In genomic region chr4:138311595-138311994, GRCm38 (mm10) we compare ENCODE assay signal across 8 mouse cellular contexts. TPM values are rescaled to one million over a fixed set of nuclear protein-coding genes. Genes with fewer than 3 reads are reported as not detected.
DNase-seq lines count a peak whose midpoint lies in the region; ATAC-seq and TF ChIP-seq lines count a peak whose summit lies in the region.

No protein-coding gene starts in this region.

- DNase-seq in gastrocnemius, postnatal 10 days: peak; percentile 43
- no peak for DNase-seq in gastrocnemius, postnatal 25 days
- DNase-seq in cerebellum, postnatal 25 days: peak; percentile 76 to 81
- peak; percentile 60 for DNase-seq in hindbrain, embryonic 11.5 days (ENCODE audit: low spot score)
- no peak for DNase-seq in layer of hippocampus, postnatal 36 days

- H3K9ac ChIP-seq in hindbrain, embryonic 11.5 days (ENCODE audit: low read depth, low read length): no peak overlapping the region
- no peak overlapping the region for H3K9ac ChIP-seq in limb, embryonic 15.5 days
- H3K9ac ChIP-seq in midbrain, embryonic 15.5 days: no peak overlapping the region

- peaks cover 46% of the 10 kb centered on the region for H3K4me1 ChIP-seq in E14TG2a.4 (replicated peaks; ENCODE audit: low read depth, low read length)
- H3K4me1 ChIP-seq in hindbrain, embryonic 11.5 days (replicated peaks; ENCODE audit: control insufficient read depth, insufficient read depth, low read length): no peaks in the 10 kb centered on the region
- no peaks in the 10 kb centered on the region for H3K4me1 ChIP-seq in limb, embryonic 15.5 days
- H3K4me1 ChIP-seq in midbrain, embryonic 15.5 days: peaks cover 10% of the 10 kb centered on the region; the same call in 1 of the 2 replicates

- WGBS in hindbrain, embryonic 11.5 days: 72% methylated on average over 8 of the region's 8 CpGs
- 59% methylated on average over 8 of the region's 8 CpGs for WGBS in limb, embryonic 15.5 days
- 68% methylated on average over 8 of the region's 8 CpGs for WGBS in midbrain, embryonic 15.5 days

- no peaks in the 10 kb centered on the region for H3K9me3 ChIP-seq in E14TG2a.4 (ENCODE audit: low read length)
- no peaks in the 10 kb centered on the region for H3K9me3 ChIP-seq in hindbrain, embryonic 11.5 days (ENCODE audit: control insufficient read depth, low read length)
- H3K9me3 ChIP-seq in limb, embryonic 15.5 days: no peaks in the 10 kb centered on the region
- no peaks in the 10 kb centered on the region for H3K9me3 ChIP-seq in midbrain, embryonic 15.5 days

- H3K27ac ChIP-seq in hindbrain, embryonic 11.5 days (ENCODE audit: low read depth, low read length): no peak overlapping the region
- H3K27ac ChIP-seq in limb, embryonic 15.5 days: no peak overlapping the region
- no peak overlapping the region for H3K27ac ChIP-seq in midbrain, embryonic 15.5 days

- H3K27me3 ChIP-seq in E14TG2a.4 (ENCODE audit: insufficient read depth, low read length): no peaks in the 10 kb centered on the region
- no peaks in the 10 kb centered on the region for H3K27me3 ChIP-seq in hindbrain, embryonic 11.5 days (ENCODE audit: control insufficient read depth, insufficient read depth, low read length)
- H3K27me3 ChIP-seq in limb, embryonic 15.5 days: no peaks in the 10 kb centered on the region
- no peaks in the 10 kb centered on the region for H3K27me3 ChIP-seq in midbrain, embryonic 15.5 days (replicated peaks)

- H3K4me2 ChIP-seq in hindbrain, embryonic 11.5 days (replicated peaks; ENCODE audit: low read depth, low read length): no peak overlapping the region
- no peak overlapping the region for H3K4me2 ChIP-seq in limb, embryonic 15.5 days
- H3K4me2 ChIP-seq in midbrain, embryonic 15.5 days: no peak overlapping the region

- peak; percentile 10; the same call in 1 of the 2 replicates for ATAC-seq in hindbrain, embryonic 11.5 days (ENCODE audit: low FRiP score)
- 0 out of 2 replicates have a peak, but pooled peaks have one; percentile 13 for ATAC-seq in limb, embryonic 15.5 days (ENCODE audit: insufficient number of reproducible peaks, low FRiP score, low TSS enrichment, low read depth)
- ATAC-seq in midbrain, embryonic 15.5 days (replicated peaks): peak; percentile 38

- peaks cover 90% of the 10 kb centered on the region for H3K36me3 ChIP-seq in E14TG2a.4 (ENCODE audit: insufficient read depth, low read length)
- H3K36me3 ChIP-seq in hindbrain, embryonic 11.5 days (ENCODE audit: control insufficient read depth, insufficient read depth, low read length): peaks cover 14% of the 10 kb centered on the region
- peaks cover 96% of the 10 kb centered on the region for H3K36me3 ChIP-seq in limb, embryonic 15.5 days
- peaks cover 47% of the 10 kb centered on the region for H3K36me3 ChIP-seq in midbrain, embryonic 15.5 days (replicated peaks)

- no peak overlapping the region for H3K4me3 ChIP-seq in E14TG2a.4 (replicated peaks; ENCODE audit: low read length)
- H3K4me3 ChIP-seq in hindbrain, embryonic 11.5 days (ENCODE audit: low read depth, low read length): no peak overlapping the region
- no peak overlapping the region for H3K4me3 ChIP-seq in limb, embryonic 15.5 days
- H3K4me3 ChIP-seq in midbrain, embryonic 15.5 days: no peak overlapping the region

- peak; percentile 83 for TF ChIP-seq CTCF in E14TG2a.4 (conservative IDR thresholded peaks at IDR 0.05; ENCODE audit: low read length)

RNA-seq across cellular contexts. Expression of gene Ddost, which starts 7.1 kb away (rescaled TPM):
- total RNA-seq in gastrocnemius, postnatal 10 days (2021): 10 to 100 TPM; 74.4 to 82.9 TPM
- total RNA-seq in gastrocnemius, postnatal 25 days (2021): 10 to 100 TPM; 30.6 to 37.0 TPM
- 214 and 227 TPM in 2 replicates for polyA plus RNA-seq in hindbrain, embryonic 11.5 days (2014; fragmentation: Nextera tagmentation; extraction: Ambion mirVana)
- polyA plus RNA-seq in limb, embryonic 15.5 days (2015; fragmentation: Nextera tagmentation; extraction: Ambion mirVana): 395 and 402 TPM in 2 replicates
- 203 and 212 TPM in 2 replicates for polyA plus RNA-seq in midbrain, embryonic 15.5 days (2015; fragmentation: Nextera tagmentation; extraction: Ambion mirVana)
- 10 to 100 TPM; 95.5 to 96.8 TPM for total RNA-seq in layer of hippocampus, postnatal 36 days (2021)

RNA-seq across cellular contexts. Expression of gene Pink1, which starts 14.5 kb away (rescaled TPM):
- 100 to 1,000 TPM; 228 to 240 TPM for total RNA-seq in gastrocnemius, postnatal 10 days (2021)
- total RNA-seq in gastrocnemius, postnatal 25 days (2021): 100 to 1,000 TPM; 436 to 528 TPM
- 19.9 and 24.5 TPM in 2 replicates for polyA plus RNA-seq in hindbrain, embryonic 11.5 days (2014; fragmentation: Nextera tagmentation; extraction: Ambion mirVana)
- 50.7 and 54.0 TPM in 2 replicates for polyA plus RNA-seq in limb, embryonic 15.5 days (2015; fragmentation: Nextera tagmentation; extraction: Ambion mirVana)
- 105 and 113 TPM in 2 replicates for polyA plus RNA-seq in midbrain, embryonic 15.5 days (2015; fragmentation: Nextera tagmentation; extraction: Ambion mirVana)
- 100 to 1,000 TPM; 228 to 239 TPM for total RNA-seq in layer of hippocampus, postnatal 36 days (2021)

RNA-seq across cellular contexts. Expression of gene Cda, which starts 56.2 kb away (rescaled TPM):
- total RNA-seq in gastrocnemius, postnatal 10 days (2021): 1 to 10 TPM; 2.5 to 2.8 TPM
- total RNA-seq in gastrocnemius, postnatal 25 days (2021): 1 to 10 TPM in 1 of 2 experiments, under 1 TPM in 1; 0.82 to 1.2 TPM
- 3.0 and 3.9 TPM in 2 replicates for polyA plus RNA-seq in hindbrain, embryonic 11.5 days (2014; fragmentation: Nextera tagmentation; extraction: Ambion mirVana)
- 7.0 TPM in 2 replicates for polyA plus RNA-seq in limb, embryonic 15.5 days (2015; fragmentation: Nextera tagmentation; extraction: Ambion mirVana)
- polyA plus RNA-seq in midbrain, embryonic 15.5 days (2015; fragmentation: Nextera tagmentation; extraction: Ambion mirVana): 4.4 and 4.6 TPM in 2 replicates
- total RNA-seq in layer of hippocampus, postnatal 36 days (2021): 1 to 10 TPM; 2.5 to 3.6 TPM

Comparison
In these comparisons a context has a peak if more than half of its experiments do, and no peak if none do; other contexts are left out.
1. DNase-seq: peak in gastrocnemius, postnatal 10 days (single experiment), cerebellum, postnatal 25 days (2 of 2) and hindbrain, embryonic 11.5 days (single experiment); none in gastrocnemius, postnatal 25 days (single experiment) and layer of hippocampus, postnatal 36 days (0 of 2).
2. Peak in every context shown above with its lines, with median percentiles within 50 percentile points of each other: ATAC-seq.